Mouse (Mus musculus) cortical plate, adult 2 months (tissue): ENCODE data around the gene Coro7.

Experiments
- CTCF ChIP-seq: fragments of 200-500 bp; IDR thresholded peaks from 2 replicates; pipeline ENCODE4 v1.5.1; 2011; ENCODE audit warnings: mild to moderate bottlenecking, control low read depth, low read length; ENCODE audit not compliant: insufficient read depth; ENCODE audit errors: extremely low read depth
- POLR2A ChIP-seq: fragments of 200-500 bp; IDR thresholded peaks from 2 replicates; pipeline ENCODE4 v1.6.1; 2011; ENCODE audit warnings: mild to moderate bottlenecking, low read length, control low read depth; ENCODE audit not compliant: insufficient read depth; ENCODE audit errors: extremely low read depth

- TF ChIP-seq CTCF: no peak
- no peak for TF ChIP-seq POLR2A
These were observed 26.0 kb upstream of the Coro7 start for GRCm38 (mm10) chr16:4705541-4705940.
